Mouse (Mus musculus) cortical plate, adult 2 months (tissue): Measurements from ENCODE around the gene Gm5580.

Source experiments
- CTCF ChIP-seq: fragments of 200-500 bp; IDR thresholded peaks from 2 replicates; pipeline ENCODE4 v1.5.1; 2011; ENCODE audit warnings: mild to moderate bottlenecking, control low read depth, low read length; ENCODE audit not compliant: insufficient read depth; ENCODE audit errors: extremely low read depth
- POLR2A ChIP-seq: fragments of 200-500 bp; IDR thresholded peaks from 2 replicates; pipeline ENCODE4 v1.6.1; 2011; ENCODE audit warnings: mild to moderate bottlenecking, low read length, control low read depth; ENCODE audit not compliant: insufficient read depth; ENCODE audit errors: extremely low read depth

- TF ChIP-seq CTCF, result no peak
- TF ChIP-seq POLR2A, result no peak
Measured at GRCm38 (mm10) chr6:116584095-116584494, 33.2 kb downstream of the Gm5580 start, which contains the start of gene Olfr215.
